Mouse (Mus musculus) midbrain, embryonic 11.5 days (tissue): ENCODE measurements at regions not wholly inside any gene's neighbourhood (a gene's known extent, or its start where the extent isn't known, plus 50 kb on each side); places are given as distances from the start of the nearest gene placed in this dataset.

Experiments used
- ATAC-seq: fragments of 200-750 bp; cut with Nextera tagmentation; 2 replicates; pipeline ENCODE4 v1.8.0; 2017; ENCODE audit warnings: moderate TSS enrichment, moderate library complexity; ENCODE audit not compliant: low FRiP score
- DNase-seq: peaks from one replicate; pipeline ENCODE4 v3.0.0; 2015; ENCODE audit warnings: low spot score; ENCODE audit errors: missing footprints
- H3K27ac ChIP-seq: fragments of 300-500 bp; sonication (generic); 2 replicates; pipeline ENCODE4 v1.5.1; 2014; ENCODE audit warnings: low read depth, low read length
- H3K27me3 ChIP-seq: fragments of 300-500 bp; sonication (generic); 2 replicates; pipeline ENCODE4 v1.6.1; 2014; ENCODE audit warnings: mild to moderate bottlenecking, low read length, moderate library complexity, mixed read lengths; ENCODE audit not compliant: control insufficient read depth, insufficient read depth
- H3K36me3 ChIP-seq: fragments of 300-500 bp; sonication (generic); 2 replicates; pipeline ENCODE4 v1.6.1; 2014; ENCODE audit warnings: mild to moderate bottlenecking, low read length, moderate library complexity, mixed read lengths; ENCODE audit not compliant: control insufficient read depth, insufficient read depth
- H3K4me1 ChIP-seq: fragments of 300-500 bp; sonication (generic); 2 replicates; pipeline ENCODE4 v1.6.1; 2014; ENCODE audit warnings: low read length; ENCODE audit not compliant: control insufficient read depth, insufficient read depth
- H3K4me2 ChIP-seq: fragments of 300-500 bp; sonication (generic); 2 replicates; pipeline ENCODE4 v1.6.1; 2014; ENCODE audit warnings: mild to moderate bottlenecking, moderate library complexity
- H3K4me3 ChIP-seq: fragments of 300-500 bp; sonication (generic); 2 replicates; pipeline ENCODE4 v1.5.1; 2014; ENCODE audit warnings: low read depth, low read length
- H3K9ac ChIP-seq: fragments of 300-500 bp; sonication (generic); 2 replicates; pipeline ENCODE4 v1.6.1; 2014; ENCODE audit warnings: low read length
- H3K9me3 ChIP-seq: fragments of 300-500 bp; sonication (generic); 2 replicates; pipeline ENCODE4 v1.6.1; 2016; ENCODE audit warnings: low read length; ENCODE audit not compliant: control insufficient read depth
- WGBS: fragments of 180-500 bp; shearing (Covaris S2); extraction: QIAGEN DNeasy Blood & Tissue Kit; methylation state at CpG from one replicate; pipeline ENCODE4 v1.1.7; 2014; 5-methylcytosine and 5-hydroxymethylcytosine counted together

GRCm38 (mm10) chr4:137216908-137217497 lies 60.3 kb upstream of the Wnt4 start:
- no peak overlapping the region for H3K27ac ChIP-seq
- no peaks in the 10 kb centered on the region for H3K36me3 ChIP-seq
- H3K4me2 ChIP-seq = no peak overlapping the region
- H3K9me3 ChIP-seq = no peaks in the 10 kb centered on the region
- 82% methylated on average over 9 of the region's 9 CpGs for WGBS
- no peak for ATAC-seq
- H3K4me1 ChIP-seq = peaks cover 5% of the 10 kb centered on the region
- H3K4me3 ChIP-seq = no peak overlapping the region
- no peaks in the 10 kb centered on the region for H3K27me3 ChIP-seq
- no peak for DNase-seq
- H3K9ac ChIP-seq = no peak overlapping the region

GRCm38 (mm10) chr4:137214573-137214972 lies 62.7 kb upstream of the Wnt4 start:
- ATAC-seq (no peak), DNase-seq (no peak)
- 91% methylated on average over 8 of the region's 8 CpGs for WGBS
- no peaks in the 10 kb centered on the region for H3K9me3 ChIP-seq
- no peak overlapping the region for H3K4me2 ChIP-seq
- no peak overlapping the region for H3K27ac ChIP-seq
- H3K4me1 ChIP-seq = peaks cover 11% of the 10 kb centered on the region
- H3K4me3 ChIP-seq = no peak overlapping the region
- no peak overlapping the region for H3K9ac ChIP-seq
- no peaks in the 10 kb centered on the region for H3K27me3 ChIP-seq
- no peaks in the 10 kb centered on the region for H3K36me3 ChIP-seq

- Histone ChIP-seq H3K9ac (no peak overlapping the region), H3K4me1 (peaks cover 11% of the 10 kb centered on the region), H3K27me3 (no peaks in the 10 kb centered on the region), H3K4me2 (no peak overlapping the region), H3K4me3 (no peak overlapping the region), H3K36me3 (no peaks in the 10 kb centered on the region), H3K9me3 (no peaks in the 10 kb centered on the region), H3K27ac (no peak overlapping the region)
- WGBS = 77% methylated on average over 9 of the region's 9 CpGs
- DNase-seq (peak; percentile 66), ATAC-seq (no peak)
These were observed 64.4 kb upstream of the Wnt4 start for GRCm38 (mm10) chr4:137212846-137213245.

GRCm38 (mm10) chr4:137212106-137212505 lies 65.2 kb upstream of the Wnt4 start:
- Histone ChIP-seq H3K4me3 (no peak overlapping the region), H3K4me2 (no peak overlapping the region), H3K36me3 (no peaks in the 10 kb centered on the region), H3K27me3 (no peaks in the 10 kb centered on the region), H3K27ac (no peak overlapping the region), H3K4me1 (peaks cover 11% of the 10 kb centered on the region), H3K9me3 (no peaks in the 10 kb centered on the region), H3K9ac (no peak overlapping the region)
- WGBS = 35% methylated on average over 14 of the region's 14 CpGs
- DNase-seq (peak; percentile 83), ATAC-seq (no peak)

- WGBS = 76% methylated on average over 4 of the region's 4 CpGs
These were observed 66.0 kb upstream of the Wnt4 start for GRCm38 (mm10) chr4:137211288-137211687.

GRCm38 (mm10) chr4:137210525-137210924 lies 66.8 kb upstream of the Wnt4 start:
- WGBS = 80% methylated on average over 4 of the region's 4 CpGs
- Histone ChIP-seq H3K27ac (no peak overlapping the region), H3K4me1 (peaks cover 11% of the 10 kb centered on the region), H3K9me3 (no peaks in the 10 kb centered on the region), H3K27me3 (no peaks in the 10 kb centered on the region), H3K36me3 (no peaks in the 10 kb centered on the region), H3K4me3 (no peak overlapping the region), H3K4me2 (no peak overlapping the region), H3K9ac (no peak overlapping the region)
- ATAC-seq (no peak), DNase-seq (peak; percentile 56)

More at GRCm38 (mm10) chr4:137211288-137211687, 66.0 kb upstream of the Wnt4 start:
- no peak overlapping the region for H3K4me2 ChIP-seq
- no peak overlapping the region for H3K27ac ChIP-seq
- no peak overlapping the region for H3K9ac ChIP-seq
- H3K4me1 ChIP-seq = peaks cover 11% of the 10 kb centered on the region
- no peak for ATAC-seq
- peak; percentile 81 for DNase-seq
- no peaks in the 10 kb centered on the region for H3K36me3 ChIP-seq
- no peaks in the 10 kb centered on the region for H3K27me3 ChIP-seq
- no peaks in the 10 kb centered on the region for H3K9me3 ChIP-seq
- no peak overlapping the region for H3K4me3 ChIP-seq

GRCm38 (mm10) chr4:137200968-137201367 lies 76.3 kb upstream of the Wnt4 start:
- Histone ChIP-seq H3K36me3 (no peaks in the 10 kb centered on the region), H3K4me1 (no peaks in the 10 kb centered on the region), H3K4me2 (no peak overlapping the region), H3K27me3 (no peaks in the 10 kb centered on the region), H3K27ac (no peak overlapping the region), H3K9me3 (no peaks in the 10 kb centered on the region), H3K4me3 (no peak overlapping the region), H3K9ac (no peak overlapping the region)
- 74% methylated on average over 7 of the region's 7 CpGs for WGBS
- ATAC-seq = no peak
- DNase-seq = peak; percentile 19

GRCm38 (mm10) chr4:137200426-137200825 lies 76.9 kb upstream of the Wnt4 start:
- Histone ChIP-seq H3K27me3 (no peaks in the 10 kb centered on the region), H3K4me1 (no peaks in the 10 kb centered on the region), H3K9me3 (no peaks in the 10 kb centered on the region), H3K36me3 (no peaks in the 10 kb centered on the region), H3K9ac (no peak overlapping the region), H3K4me2 (no peak overlapping the region), H3K4me3 (no peak overlapping the region), H3K27ac (no peak overlapping the region)
- ATAC-seq (no peak), DNase-seq (peak; percentile 45)
- 55% methylated on average over 9 of the region's 9 CpGs for WGBS

GRCm38 (mm10) chr4:137196491-137196974 lies 80.8 kb upstream of the Wnt4 start:
- H3K27me3 ChIP-seq = no peaks in the 10 kb centered on the region
- DNase-seq (no peak), ATAC-seq (no peak)
- no peaks in the 10 kb centered on the region for H3K36me3 ChIP-seq
- WGBS = 33% methylated on average over 5 of the region's 5 CpGs
- H3K4me1 ChIP-seq = no peaks in the 10 kb centered on the region
- no peak overlapping the region for H3K4me3 ChIP-seq
- H3K9ac ChIP-seq = no peak overlapping the region
- H3K27ac ChIP-seq = no peak overlapping the region
- no peak overlapping the region for H3K4me2 ChIP-seq
- no peaks in the 10 kb centered on the region for H3K9me3 ChIP-seq
